Mouse (Mus musculus): ENCODE measurements around the gene Myoz1. TPM values are rescaled to one million over a fixed set of nuclear protein-coding genes. Genes with fewer than 3 reads are reported as not detected.

The Myoz1 gene
- polyA plus RNA-seq, 1 experiment from 2014 or later: not detected

GRCm38 (mm10) chr14:20621903-20622302 lies 34.4 kb downstream of the Myoz1 start:
- ATAC-seq (ENCODE audit: low FRiP score) (no peak), DNase-seq (ENCODE audit: low spot score) (no peak)
- no peak overlapping the region for H3K9ac ChIP-seq (ENCODE audit: low read depth, low read length)
- 87% methylated on average over 2 of the region's 2 CpGs for WGBS
- no peak overlapping the region for H3K4me3 ChIP-seq (ENCODE audit: low read depth, low read length)
- H3K4me2 ChIP-seq (replicated peaks; ENCODE audit: low read depth, low read length): no peak overlapping the region
- H3K9me3 ChIP-seq (ENCODE audit: control insufficient read depth, low read length): no peaks in the 10 kb centered on the region
- no peaks in the 10 kb centered on the region for H3K36me3 ChIP-seq (ENCODE audit: control insufficient read depth, insufficient read depth, low read length)
- H3K4me1 ChIP-seq (replicated peaks; ENCODE audit: control insufficient read depth, insufficient read depth, low read length): no peaks in the 10 kb centered on the region
- H3K27me3 ChIP-seq (ENCODE audit: control insufficient read depth, insufficient read depth, low read length): no peaks in the 10 kb centered on the region
- no peak overlapping the region for H3K27ac ChIP-seq (ENCODE audit: low read depth, low read length)

GRCm38 (mm10) chr14:20619131-20619530 lies 37.2 kb downstream of the Myoz1 start:
- H3K36me3 ChIP-seq (ENCODE audit: control insufficient read depth, insufficient read depth, low read length): no peaks in the 10 kb centered on the region
- no peaks in the 10 kb centered on the region for H3K9me3 ChIP-seq (ENCODE audit: control insufficient read depth, low read length)
- H3K9ac ChIP-seq (ENCODE audit: low read depth, low read length): no peak overlapping the region
- no peak overlapping the region for H3K27ac ChIP-seq (ENCODE audit: low read depth, low read length)
- no peaks in the 10 kb centered on the region for H3K27me3 ChIP-seq (ENCODE audit: control insufficient read depth, insufficient read depth, low read length)
- H3K4me1 ChIP-seq (replicated peaks; ENCODE audit: control insufficient read depth, insufficient read depth, low read length): no peaks in the 10 kb centered on the region
- DNase-seq (ENCODE audit: low spot score): no peak
- H3K4me3 ChIP-seq (ENCODE audit: low read depth, low read length): no peak overlapping the region
- no peak for ATAC-seq (ENCODE audit: low FRiP score)
- H3K4me2 ChIP-seq (replicated peaks; ENCODE audit: low read depth, low read length): no peak overlapping the region

GRCm38 (mm10) chr14:20618211-20618610 lies 38.1 kb downstream of the Myoz1 start:
- no peaks in the 10 kb centered on the region for H3K27me3 ChIP-seq (ENCODE audit: control insufficient read depth, insufficient read depth, low read length)
- no peaks in the 10 kb centered on the region for H3K4me1 ChIP-seq (replicated peaks; ENCODE audit: control insufficient read depth, insufficient read depth, low read length)
- H3K27ac ChIP-seq (ENCODE audit: low read depth, low read length): no peak overlapping the region
- no peak overlapping the region for H3K4me2 ChIP-seq (replicated peaks; ENCODE audit: low read depth, low read length)
- ATAC-seq (ENCODE audit: low FRiP score): no peak
- WGBS: 82% methylated on average over 5 of the region's 5 CpGs
- H3K9me3 ChIP-seq (ENCODE audit: control insufficient read depth, low read length): no peaks in the 10 kb centered on the region
- no peak overlapping the region for H3K9ac ChIP-seq (ENCODE audit: low read depth, low read length)
- DNase-seq (ENCODE audit: low spot score): no peak
- H3K36me3 ChIP-seq (ENCODE audit: control insufficient read depth, insufficient read depth, low read length): no peaks in the 10 kb centered on the region
- H3K4me3 ChIP-seq (ENCODE audit: low read depth, low read length): no peak overlapping the region

DNA sequence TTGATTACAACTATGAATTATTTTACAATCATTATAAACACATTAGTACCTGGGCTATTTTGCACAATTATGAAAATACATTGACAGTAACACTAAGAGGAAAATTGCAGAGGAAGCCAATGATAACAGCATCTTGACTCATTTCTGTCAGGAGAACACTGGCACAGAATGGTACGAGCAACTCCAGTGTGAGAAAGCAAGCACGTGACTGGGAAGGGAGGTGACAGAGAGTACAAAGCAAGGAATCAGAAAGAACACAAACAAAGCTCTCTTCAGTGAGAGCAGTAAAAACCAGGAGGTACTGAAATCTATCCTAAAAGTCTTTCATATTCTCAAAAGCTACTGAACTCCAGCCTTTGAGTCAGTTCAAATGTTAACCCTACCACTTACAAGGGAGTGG lies 39.9 kb downstream of the Myoz1 start:
- DNase-seq (ENCODE audit: low spot score) (no peak), ATAC-seq (ENCODE audit: low FRiP score) (no peak)
- no peaks in the 10 kb centered on the region for H3K27me3 ChIP-seq (ENCODE audit: control insufficient read depth, insufficient read depth, low read length)
- no peaks in the 10 kb centered on the region for H3K9me3 ChIP-seq (ENCODE audit: control insufficient read depth, low read length)
- H3K27ac ChIP-seq (ENCODE audit: low read depth, low read length): no peak overlapping the region
- no peaks in the 10 kb centered on the region for H3K36me3 ChIP-seq (ENCODE audit: control insufficient read depth, insufficient read depth, low read length)
- no peak overlapping the region for H3K4me3 ChIP-seq (ENCODE audit: low read depth, low read length)
- H3K4me1 ChIP-seq (replicated peaks; ENCODE audit: control insufficient read depth, insufficient read depth, low read length): no peaks in the 10 kb centered on the region
- H3K9ac ChIP-seq (ENCODE audit: low read depth, low read length): no peak overlapping the region
- H3K4me2 ChIP-seq (replicated peaks; ENCODE audit: low read depth, low read length): no peak overlapping the region
- 35% methylated on average over 2 of the region's 2 CpGs for WGBS

- Histone ChIP-seq H3K4me3 (ENCODE audit: low read depth, low read length) (no peak overlapping the region), H3K36me3 (ENCODE audit: control insufficient read depth, insufficient read depth, low read length) (no peaks in the 10 kb centered on the region), H3K9ac (ENCODE audit: low read depth, low read length) (no peak overlapping the region), H3K9me3 (ENCODE audit: control insufficient read depth, low read length) (no peaks in the 10 kb centered on the region), H3K27ac (ENCODE audit: low read depth, low read length) (no peak overlapping the region), H3K4me1 (replicated peaks; ENCODE audit: control insufficient read depth, insufficient read depth, low read length) (no peaks in the 10 kb centered on the region), H3K27me3 (ENCODE audit: control insufficient read depth, insufficient read depth, low read length) (no peaks in the 10 kb centered on the region), H3K4me2 (replicated peaks; ENCODE audit: low read depth, low read length) (no peak overlapping the region)
- DNase-seq (ENCODE audit: low spot score) (no peak), ATAC-seq (ENCODE audit: low FRiP score) (no peak)
- 93% methylated on average over 2 of the region's 2 CpGs for WGBS
Observed at GRCm38 (mm10) chr14:20615075-20615474, 41.3 kb downstream of the Myoz1 start.

GRCm38 (mm10) chr14:20612820-20613219 lies 43.5 kb downstream of the Myoz1 start:
- no peak overlapping the region for H3K4me3 ChIP-seq (ENCODE audit: low read depth, low read length)
- H3K4me2 ChIP-seq (replicated peaks; ENCODE audit: low read depth, low read length): no peak overlapping the region
- H3K9me3 ChIP-seq (ENCODE audit: control insufficient read depth, low read length): no peaks in the 10 kb centered on the region
- H3K27me3 ChIP-seq (ENCODE audit: control insufficient read depth, insufficient read depth, low read length): no peaks in the 10 kb centered on the region
- H3K27ac ChIP-seq (ENCODE audit: low read depth, low read length): no peak overlapping the region
- H3K4me1 ChIP-seq (replicated peaks; ENCODE audit: control insufficient read depth, insufficient read depth, low read length): no peaks in the 10 kb centered on the region
- ATAC-seq (ENCODE audit: low FRiP score) (no peak), DNase-seq (ENCODE audit: low spot score) (no peak)
- no peak overlapping the region for H3K9ac ChIP-seq (ENCODE audit: low read depth, low read length)
- no peaks in the 10 kb centered on the region for H3K36me3 ChIP-seq (ENCODE audit: control insufficient read depth, insufficient read depth, low read length)
- 89% methylated on average over 1 of the region's 1 CpGs for WGBS

- no peak overlapping the region for H3K9ac ChIP-seq (ENCODE audit: low read depth, low read length)
- 85% methylated on average over 4 of the region's 4 CpGs for WGBS
- ATAC-seq (ENCODE audit: low FRiP score): no peak
- H3K36me3 ChIP-seq (ENCODE audit: control insufficient read depth, insufficient read depth, low read length): no peaks in the 10 kb centered on the region
- no peaks in the 10 kb centered on the region for H3K27me3 ChIP-seq (ENCODE audit: control insufficient read depth, insufficient read depth, low read length)
- DNase-seq (ENCODE audit: low spot score): no peak
- no peaks in the 10 kb centered on the region for H3K9me3 ChIP-seq (ENCODE audit: control insufficient read depth, low read length)
- no peaks in the 10 kb centered on the region for H3K4me1 ChIP-seq (replicated peaks; ENCODE audit: control insufficient read depth, insufficient read depth, low read length)
- H3K4me3 ChIP-seq (ENCODE audit: low read depth, low read length): no peak overlapping the region
- H3K4me2 ChIP-seq (replicated peaks; ENCODE audit: low read depth, low read length): no peak overlapping the region
- no peak overlapping the region for H3K27ac ChIP-seq (ENCODE audit: low read depth, low read length)
Observed at GRCm38 (mm10) chr14:20610146-20610545, 46.2 kb downstream of the Myoz1 start.

- ATAC-seq (ENCODE audit: low FRiP score): no peak
- H3K4me1 ChIP-seq (replicated peaks; ENCODE audit: control insufficient read depth, insufficient read depth, low read length): no peaks in the 10 kb centered on the region
- no peaks in the 10 kb centered on the region for H3K27me3 ChIP-seq (ENCODE audit: control insufficient read depth, insufficient read depth, low read length)
- H3K4me3 ChIP-seq (ENCODE audit: low read depth, low read length): no peak overlapping the region
- H3K27ac ChIP-seq (ENCODE audit: low read depth, low read length): no peak overlapping the region
- no peak for DNase-seq (ENCODE audit: low spot score)
- H3K9ac ChIP-seq (ENCODE audit: low read depth, low read length): no peak overlapping the region
- H3K9me3 ChIP-seq (ENCODE audit: control insufficient read depth, low read length): no peaks in the 10 kb centered on the region
- no peaks in the 10 kb centered on the region for H3K36me3 ChIP-seq (ENCODE audit: control insufficient read depth, insufficient read depth, low read length)
- H3K4me2 ChIP-seq (replicated peaks; ENCODE audit: low read depth, low read length): no peak overlapping the region
- 84% methylated on average over 3 of the region's 3 CpGs for WGBS
Observed at GRCm38 (mm10) chr14:20609519-20609918, 46.8 kb downstream of the Myoz1 start.

GRCm38 (mm10) chr14:20607396-20608126 lies 48.8 kb downstream of the Myoz1 start:
- WGBS: 90% methylated on average over 9 of the region's 9 CpGs
- Histone ChIP-seq H3K9ac (ENCODE audit: low read depth, low read length) (no peak overlapping the region), H3K27ac (ENCODE audit: low read depth, low read length) (no peak overlapping the region), H3K4me3 (ENCODE audit: low read depth, low read length) (no peak overlapping the region), H3K27me3 (ENCODE audit: control insufficient read depth, insufficient read depth, low read length) (no peaks in the 10 kb centered on the region), H3K4me1 (replicated peaks; ENCODE audit: control insufficient read depth, insufficient read depth, low read length) (no peaks in the 10 kb centered on the region), H3K36me3 (ENCODE audit: control insufficient read depth, insufficient read depth, low read length) (no peaks in the 10 kb centered on the region), H3K4me2 (replicated peaks; ENCODE audit: low read depth, low read length) (no peak overlapping the region), H3K9me3 (ENCODE audit: control insufficient read depth, low read length) (no peaks in the 10 kb centered on the region)
- ATAC-seq (ENCODE audit: low FRiP score) (no peak), DNase-seq (ENCODE audit: low spot score) (no peak)
